Mouse (Mus musculus) neural tube, embryonic 13.5 days (tissue): ENCODE data around the gene Ip6k1. TPM values are rescaled to one million over a fixed set of nuclear protein-coding genes. Genes with fewer than 3 reads are reported as not detected.
"Not testable (repeated sequence)": the region's sequence is repeated elsewhere in the genome, so short reads cannot be mapped to it uniquely, and the experiment has no call there.

ENCODE experiments used
- ATAC-seq: fragments of 200-750 bp; cut with Nextera tagmentation; 2 replicates; pipeline ENCODE4 v1.8.0; 2017; ENCODE audit warnings: low read depth, mild to moderate bottlenecking, moderate TSS enrichment, moderate library complexity
- H3K27ac ChIP-seq: fragments of 300-500 bp; sonication (generic); replicated peaks from 2 replicates; pipeline ENCODE4 v1.5.1; 2015; ENCODE audit warnings: moderate library complexity, mild to moderate bottlenecking, inconsistent platforms
- H3K27me3 ChIP-seq: fragments of 300-500 bp; sonication (generic); 2 replicates; pipeline ENCODE4 v1.6.1; 2015; ENCODE audit warnings: mild to moderate bottlenecking, inconsistent platforms
- H3K36me3 ChIP-seq: fragments of 300-500 bp; sonication (generic); 2 replicates; pipeline ENCODE4 v1.6.1; 2015; ENCODE audit warnings: mild to moderate bottlenecking, inconsistent platforms
- H3K4me1 ChIP-seq: fragments of 300-500 bp; sonication (generic); replicated peaks from 2 replicates; pipeline ENCODE4 v1.6.1; 2015; ENCODE audit warnings: inconsistent platforms
- H3K4me2 ChIP-seq: fragments of 300-500 bp; sonication (generic); 2 replicates; pipeline ENCODE4 v1.6.1; 2015; ENCODE audit warnings: inconsistent platforms, mild to moderate bottlenecking, moderate library complexity
- H3K4me3 ChIP-seq: fragments of 300-500 bp; sonication (generic); 2 replicates; pipeline ENCODE4 v1.5.1; 2015; ENCODE audit warnings: mild to moderate bottlenecking, inconsistent platforms
- H3K9ac ChIP-seq: fragments of 300-500 bp; sonication (generic); 2 replicates; pipeline ENCODE4 v1.6.1; 2015; ENCODE audit warnings: moderate library complexity, mild to moderate bottlenecking, inconsistent platforms
- H3K9me3 ChIP-seq: fragments of 300-500 bp; sonication (generic); 2 replicates; pipeline ENCODE4 v1.6.1; 2016; ENCODE audit warnings: inconsistent platforms
- WGBS: fragments of 180-500 bp; shearing (Covaris S2); methylation state at CpG from one replicate; pipeline ENCODE4 v1.1.7; 2015; 5-methylcytosine and 5-hydroxymethylcytosine counted together
- polyA plus RNA-seq: library from polyadenylated mRNA; unstranded; fragments of >200 nt; fragmentation: Nextera tagmentation; extraction: Ambion mirVana; gene quantifications from 2 replicates; pipeline ENCODE4 v1.2.1, GENCODE M21; 2015

The Ip6k1 gene
- polyA plus RNA-seq, 1 experiment from 2014 or later, result 94.1 TPM

GRCm38 (mm10) chr9:108010385-108010784 lies 8.1 kb downstream of the Ip6k1 start:
- no peaks in the 10 kb centered on the region for H3K9me3 ChIP-seq
- H3K27me3 ChIP-seq, result no peaks in the 10 kb centered on the region
- ATAC-seq, result no peak
- peaks cover 12% of the 10 kb centered on the region for H3K36me3 ChIP-seq
- no peak overlapping the region for H3K27ac ChIP-seq
- H3K4me3 ChIP-seq, result no peak overlapping the region
- no peak overlapping the region for H3K9ac ChIP-seq
- peaks cover 19% of the 10 kb centered on the region for H3K4me1 ChIP-seq
- no peak overlapping the region for H3K4me2 ChIP-seq

GRCm38 (mm10) chr9:108013577-108013976 lies 11.3 kb downstream of the Ip6k1 start:
- WGBS, result 98% methylated on average over 2 of the region's 2 CpGs
- H3K4me2 ChIP-seq, H3K9ac ChIP-seq, H3K27me3 ChIP-seq, H3K4me3 ChIP-seq, H3K27ac ChIP-seq, H3K4me1 ChIP-seq, ATAC-seq, H3K9me3 ChIP-seq: not testable (repeated sequence)
- H3K36me3 ChIP-seq, result peaks cover 21% of the 10 kb centered on the region

- H3K4me3 ChIP-seq, result no peak overlapping the region
- no peak overlapping the region for H3K27ac ChIP-seq
- H3K9ac ChIP-seq, result no peak overlapping the region
- H3K4me1 ChIP-seq, result no peaks in the 10 kb centered on the region
- H3K9me3 ChIP-seq, result no peaks in the 10 kb centered on the region
- 77% methylated on average over 3 of the region's 3 CpGs for WGBS
- H3K36me3 ChIP-seq, result peaks cover 21% of the 10 kb centered on the region
- ATAC-seq, result no peak
- H3K4me2 ChIP-seq, result no peak overlapping the region
- H3K27me3 ChIP-seq, result no peaks in the 10 kb centered on the region
These were observed 14.8 kb downstream of the Ip6k1 start for GRCm38 (mm10) chr9:108017127-108017526.

GRCm38 (mm10) chr9:108020741-108021140 lies 18.4 kb downstream of the Ip6k1 start:
- ATAC-seq, result no peak
- peaks cover 25% of the 10 kb centered on the region for H3K36me3 ChIP-seq
- H3K4me1 ChIP-seq, result no peaks in the 10 kb centered on the region
- no peak overlapping the region for H3K4me2 ChIP-seq
- H3K27me3 ChIP-seq, result no peaks in the 10 kb centered on the region
- H3K27ac ChIP-seq, result no peak overlapping the region
- H3K9ac ChIP-seq, result no peak overlapping the region
- WGBS, result 95% methylated on average over 1 of the region's 1 CpGs
- no peak overlapping the region for H3K4me3 ChIP-seq
- H3K9me3 ChIP-seq, result no peaks in the 10 kb centered on the region

- Histone ChIP-seq H3K4me2 (no peak overlapping the region), H3K4me1 (no peaks in the 10 kb centered on the region), H3K27ac (no peak overlapping the region), H3K9ac (no peak overlapping the region), H3K36me3 (peaks cover 42% of the 10 kb centered on the region), H3K9me3 (no peaks in the 10 kb centered on the region), H3K27me3 (no peaks in the 10 kb centered on the region), H3K4me3 (no peak overlapping the region)
- no peak for ATAC-seq
- 94% methylated on average over 3 of the region's 3 CpGs for WGBS
These were observed 20.9 kb downstream of the Ip6k1 start for GRCm38 (mm10) chr9:108023216-108023615.

GRCm38 (mm10) chr9:108026584-108026983 lies 24.3 kb downstream of the Ip6k1 start:
- 88% methylated on average over 3 of the region's 3 CpGs for WGBS
- Histone ChIP-seq H3K27me3 (no peaks in the 10 kb centered on the region), H3K9ac (no peak overlapping the region), H3K36me3 (peaks cover 57% of the 10 kb centered on the region), H3K9me3 (no peaks in the 10 kb centered on the region), H3K4me2 (no peak overlapping the region), H3K27ac (no peak overlapping the region), H3K4me3 (no peak overlapping the region), H3K4me1 (no peaks in the 10 kb centered on the region)
- ATAC-seq, result no peak

GRCm38 (mm10) chr9:108027867-108028266 lies 25.6 kb downstream of the Ip6k1 start:
- no peak for ATAC-seq
- 95% methylated on average over 3 of the region's 3 CpGs for WGBS
- no peaks in the 10 kb centered on the region for H3K9me3 ChIP-seq

GRCm38 (mm10) chr9:108032126-108032525 lies 29.8 kb downstream of the Ip6k1 start:
- no peak overlapping the region for H3K9ac ChIP-seq
- H3K36me3 ChIP-seq, result peaks cover 63% of the 10 kb centered on the region
- no peaks in the 10 kb centered on the region for H3K9me3 ChIP-seq
- no peak overlapping the region for H3K4me2 ChIP-seq
- H3K27ac ChIP-seq, result no peak overlapping the region
- ATAC-seq, result no peak
- 90% methylated on average over 5 of the region's 5 CpGs for WGBS
- no peak overlapping the region for H3K4me3 ChIP-seq
- H3K4me1 ChIP-seq, result no peaks in the 10 kb centered on the region
- no peaks in the 10 kb centered on the region for H3K27me3 ChIP-seq

More at GRCm38 (mm10) chr9:108027867-108028266, 25.6 kb downstream of the Ip6k1 start:
- peaks cover 69% of the 10 kb centered on the region for H3K36me3 ChIP-seq
- no peak overlapping the region for H3K9ac ChIP-seq
- H3K4me1 ChIP-seq, result no peaks in the 10 kb centered on the region
- H3K4me2 ChIP-seq, result no peak overlapping the region
- H3K27ac ChIP-seq, result no peak overlapping the region
- H3K27me3 ChIP-seq, result no peaks in the 10 kb centered on the region
- H3K4me3 ChIP-seq, result no peak overlapping the region

- no peak overlapping the region for H3K4me2 ChIP-seq
- ATAC-seq, result no peak
- no peak overlapping the region for H3K27ac ChIP-seq
- H3K36me3 ChIP-seq, result peaks cover 62% of the 10 kb centered on the region
- WGBS, result 92% methylated on average over 2 of the region's 2 CpGs
- H3K9ac ChIP-seq, result no peak overlapping the region
- H3K27me3 ChIP-seq, result no peaks in the 10 kb centered on the region
- no peaks in the 10 kb centered on the region for H3K4me1 ChIP-seq
- no peak overlapping the region for H3K4me3 ChIP-seq
- H3K9me3 ChIP-seq, result no peaks in the 10 kb centered on the region
These were observed 33.2 kb downstream of the Ip6k1 start for GRCm38 (mm10) chr9:108035331-108036156.

GRCm38 (mm10) chr9:108044751-108045492 lies 42.6 kb downstream of the Ip6k1 start:
- Histone ChIP-seq H3K27ac (no peak overlapping the region), H3K4me2 (no peak overlapping the region), H3K4me3 (no peak overlapping the region), H3K9me3 (no peaks in the 10 kb centered on the region), H3K27me3 (no peaks in the 10 kb centered on the region), H3K36me3 (peaks cover 71% of the 10 kb centered on the region), H3K9ac (no peak overlapping the region), H3K4me1 (peaks cover 20% of the 10 kb centered on the region)
- no peak for ATAC-seq
- 97% methylated on average over 8 of the region's 8 CpGs for WGBS

- H3K9ac ChIP-seq, result no peak overlapping the region
- WGBS, result 88% methylated on average over 4 of the region's 4 CpGs
These were observed 44.3 kb downstream of the Ip6k1 start for GRCm38 (mm10) chr9:108046582-108046981.

More at GRCm38 (mm10) chr9:108046582-108046981, 44.3 kb downstream of the Ip6k1 start:
- H3K4me2 ChIP-seq, result no peak overlapping the region
- no peak overlapping the region for H3K4me3 ChIP-seq
- no peaks in the 10 kb centered on the region for H3K9me3 ChIP-seq
- H3K4me1 ChIP-seq, result peaks cover 27% of the 10 kb centered on the region
- ATAC-seq, result no peak
- H3K36me3 ChIP-seq, result peaks cover 69% of the 10 kb centered on the region
- no peak overlapping the region for H3K27ac ChIP-seq
- no peaks in the 10 kb centered on the region for H3K27me3 ChIP-seq
